Mouse (Mus musculus): ENCODE data around the gene Gm49366. TPM values are rescaled to one million over a fixed set of nuclear protein-coding genes. Genes with fewer than 3 reads are reported as not detected.
"Not testable (repeated sequence)": the region's sequence is repeated elsewhere in the genome, so short reads cannot be mapped to it uniquely, and the experiment has no call there.

Gm49366 gene
- total RNA-seq, 2 experiments from 2014 or later = not detected

- intact Hi-C loops (cut with DNase I) = no loop called here
Observed at GRCm38 (mm10) chr12:84064621-84065020, 25.9 kb downstream of the Gm49366 start.

GRCm38 (mm10) chr12:84067752-84068151 lies 29.0 kb downstream of the Gm49366 start:
- intact Hi-C loops (cut with DNase I) = no loop called here
- DNase-seq (ENCODE audit: extremely low spot score in 1 of 2, low spot score in 2 of 2) = no peak

More at GRCm38 (mm10) chr12:84064621-84065020, 25.9 kb downstream of the Gm49366 start:
- DNase-seq (ENCODE audit: extremely low spot score in 1 of 2, low spot score in 2 of 2) = no peak

- intact Hi-C loops (cut with DNase I) = no loop called here
- DNase-seq (ENCODE audit: extremely low spot score in 1 of 2, low spot score in 2 of 2) = no peak
Observed at GRCm38 (mm10) chr12:84068296-84068695, 29.6 kb downstream of the Gm49366 start.

GRCm38 (mm10) chr12:84068986-84069385 lies 30.3 kb downstream of the Gm49366 start, which contains the start of gene Acot5:
Acot5 (plus strand) TSS chr12:84069325.
- no peak for DNase-seq (ENCODE audit: extremely low spot score in 1 of 2, low spot score in 2 of 2)
- intact Hi-C loops (cut with DNase I) = no loop called here

- intact Hi-C loops (cut with DNase I) = not testable (repeated sequence)
- peak in 1 of 2 experiments; percentile 58 for DNase-seq (ENCODE audit: extremely low spot score in 1 of 2, low spot score in 2 of 2)
Observed at GRCm38 (mm10) chr12:84069582-84069981, 30.8 kb downstream of the Gm49366 start.

GRCm38 (mm10) chr12:84071696-84072095 lies 33.0 kb downstream of the Gm49366 start:
- DNase-seq (ENCODE audit: extremely low spot score in 1 of 2, low spot score in 2 of 2) = peak in 1 of 2 experiments; percentile 27
- intact Hi-C loops (cut with DNase I) = no loop called here

- no peak for DNase-seq (ENCODE audit: extremely low spot score in 1 of 2, low spot score in 2 of 2)
- intact Hi-C loops (cut with DNase I) = no loop called here
Observed at GRCm38 (mm10) chr12:84077371-84077990, 38.7 kb downstream of the Gm49366 start.

GRCm38 (mm10) chr12:84083842-84084241 lies 45.1 kb downstream of the Gm49366 start:
- intact Hi-C loops (cut with DNase I) = no loop called here
- no peak for DNase-seq (ENCODE audit: extremely low spot score in 1 of 2, low spot score in 2 of 2)

GRCm38 (mm10) chr12:84084581-84084980 lies 45.8 kb downstream of the Gm49366 start:
- intact Hi-C loops (cut with DNase I) = no loop called here
- no peak for DNase-seq (ENCODE audit: extremely low spot score in 1 of 2, low spot score in 2 of 2)

- DNase-seq (ENCODE audit: extremely low spot score in 1 of 2, low spot score in 2 of 2); intact Hi-C loops (cut with DNase I): not testable (repeated sequence)
Observed at GRCm38 (mm10) chr12:84094666-84095065, 55.9 kb downstream of the Gm49366 start.

GRCm38 (mm10) chr12:84099605-84100004 lies 60.9 kb downstream of the Gm49366 start:
- DNase-seq (ENCODE audit: extremely low spot score in 1 of 2, low spot score in 2 of 2) = no peak
- intact Hi-C loops (cut with DNase I) = no loop called here

- no peak for DNase-seq (ENCODE audit: extremely low spot score in 1 of 2, low spot score in 2 of 2)
- intact Hi-C loops (cut with DNase I) = no loop called here
Observed at GRCm38 (mm10) chr12:84100071-84100470, 61.3 kb downstream of the Gm49366 start.

GRCm38 (mm10) chr12:84100604-84101492 lies 62.1 kb downstream of the Gm49366 start, which contains the start of gene Acot6:
Acot6 (plus strand) TSS chr12:84100654.
- DNase-seq (ENCODE audit: extremely low spot score in 1 of 2, low spot score in 2 of 2) = peak; percentile 9 to 63
- intact Hi-C loops (cut with DNase I) = not testable (repeated sequence)

GRCm38 (mm10) chr12:84101493-84101845 lies 62.7 kb downstream of the Gm49366 start:
- DNase-seq (ENCODE audit: extremely low spot score in 1 of 2, low spot score in 2 of 2) = no peak
- intact Hi-C loops (cut with DNase I) = no loop called here

- DNase-seq (ENCODE audit: extremely low spot score in 1 of 2, low spot score in 2 of 2) = no peak
- intact Hi-C loops (cut with DNase I) = no loop called here
Observed at GRCm38 (mm10) chr12:84107012-84107411, 68.3 kb downstream of the Gm49366 start.

GRCm38 (mm10) chr12:84107692-84108091 lies 69.0 kb downstream of the Gm49366 start:
- intact Hi-C loops (cut with DNase I) = no loop called here
- no peak for DNase-seq (ENCODE audit: extremely low spot score in 1 of 2, low spot score in 2 of 2)

All from left cerebral cortex, postnatal 10 days (tissue).